Mouse (Mus musculus) olfactory bulb, adult 2 months (tissue): ENCODE measurements around the gene Gm45808. TPM values are rescaled to one million over a fixed set of nuclear protein-coding genes. Genes with fewer than 3 reads are reported as not detected.
"Not testable (repeated sequence)": the region's sequence is repeated elsewhere in the genome, so short reads cannot be mapped to it uniquely, and the experiment has no call there.

Source experiments
- H3K27ac ChIP-seq: fragments of 200-500 bp; 2 replicates; pipeline ENCODE4 v1.5.1; 2012; ENCODE audit warnings: low read depth, low read length; ENCODE audit not compliant: insufficient read depth
- H3K4me1 ChIP-seq: fragments of 200-500 bp; 2 replicates; pipeline ENCODE4 v1.6.1; 2012; ENCODE audit warnings: low read length; ENCODE audit not compliant: control insufficient read depth, insufficient read depth
- H3K4me3 ChIP-seq: fragments of 200-500 bp; 2 replicates; pipeline ENCODE4 v1.5.1; 2012; ENCODE audit warnings: mild to moderate bottlenecking, low read depth, low read length, moderate library complexity; ENCODE audit not compliant: insufficient read depth
- CTCF ChIP-seq: fragments of 200-500 bp; IDR thresholded peaks from 2 replicates; pipeline ENCODE4 v1.5.1; 2012; ENCODE audit warnings: low read depth, mild to moderate bottlenecking, low read length, moderate library complexity; ENCODE audit not compliant: insufficient read depth
- POLR2A ChIP-seq: fragments of 200-500 bp; IDR thresholded peaks from 2 replicates; pipeline ENCODE4 v1.6.1; 2012; ENCODE audit warnings: mild to moderate bottlenecking, low read depth, low read length, moderate library complexity; ENCODE audit not compliant: insufficient read depth
- WGBS: fragments of 180-500 bp; shearing (Covaris S2); methylation state at CpG from one replicate; pipeline ENCODE4 v1.1.7; 2018; 5-methylcytosine and 5-hydroxymethylcytosine counted together
- polyA plus RNA-seq: library from polyadenylated mRNA; stranded (reverse); fragments of >200 nt; gene quantifications from 2 replicates; pipeline ENCODE4 v1.2.4, GENCODE M21; 2012; ENCODE audit warnings: low replicate concordance; ENCODE audit not compliant: missing spikeins, insufficient read depth, insufficient read length

Gene Gm45808
- polyA plus RNA-seq, 1 experiment, result not detected

GRCm38 (mm10) chr7:45491264-45491663, 4.7 kb upstream of the Gm45808 start:
- Histone ChIP-seq H3K4me3 (no peak overlapping the region), H3K4me1 (peaks cover 23% of the 10 kb centered on the region), H3K27ac (no peak overlapping the region)
- TF ChIP-seq POLR2A (no peak), CTCF (no peak)
- WGBS, result 16% methylated on average over 3 of the region's 3 CpGs

GRCm38 (mm10) chr7:45490822-45491221, 4.2 kb upstream of the Gm45808 start:
- no peak for TF ChIP-seq POLR2A
- TF ChIP-seq CTCF, result no peak
- 27% methylated on average over 9 of the region's 9 CpGs for WGBS

GRCm38 (mm10) chr7:45489578-45489977, 3.0 kb upstream of the Gm45808 start:
- H3K4me1 ChIP-seq, result peaks cover 23% of the 10 kb centered on the region
- no peak overlapping the region for H3K27ac ChIP-seq
- H3K4me3 ChIP-seq, result no peak overlapping the region
- TF ChIP-seq CTCF (no peak), POLR2A (no peak)
- 89% methylated on average over 7 of the region's 7 CpGs for WGBS

More at GRCm38 (mm10) chr7:45490822-45491221, 4.2 kb upstream of the Gm45808 start:
- H3K27ac ChIP-seq, result no peak overlapping the region
- H3K4me3 ChIP-seq, result no peak overlapping the region
- H3K4me1 ChIP-seq, result peaks cover 23% of the 10 kb centered on the region

GRCm38 (mm10) chr7:45488293-45489204, 1.9 kb upstream of the Gm45808 start, which contains the start of gene Dhdh:
Dhdh (minus strand) TSS chr7:45488805.
- Histone ChIP-seq H3K27ac (peak within 1 kb of the TSS; percentile 73), H3K4me3 (peak within 1 kb of the TSS; percentile 49), H3K4me1 (peaks cover 23% of the 10 kb centered on the region)
- 9% methylated on average over 38 of the region's 38 CpGs for WGBS
- TF ChIP-seq CTCF (no peak), POLR2A (peak; percentile 60; the same call in 1 of the 2 replicates)

GRCm38 (mm10) chr7:45487861-45488292, 1.3 kb upstream of the Gm45808 start:
- TF ChIP-seq POLR2A, result no peak
- Histone ChIP-seq H3K27ac (no peak overlapping the region), H3K4me1 (peaks cover 23% of the 10 kb centered on the region), H3K4me3 (peak overlapping the region; percentile 9; the same call in 1 of the 2 replicates)
- WGBS, result 40% methylated on average over 11 of the region's 11 CpGs

GRCm38 (mm10) chr7:45486158-45486557, 453 bp downstream of the Gm45808 start:
- Histone ChIP-seq H3K27ac (no peak overlapping the region), H3K4me3 (no peak overlapping the region), H3K4me1 (peaks cover 21% of the 10 kb centered on the region)
- 76% methylated on average over 7 of the region's 7 CpGs for WGBS
- no peak for TF ChIP-seq CTCF
- no peak for TF ChIP-seq POLR2A

- WGBS, result 95% methylated on average over 5 of the region's 5 CpGs
- not testable (repeated sequence) for H3K27ac ChIP-seq, H3K4me3 ChIP-seq
- H3K4me1 ChIP-seq, result peaks cover 17% of the 10 kb centered on the region
Measured at GRCm38 (mm10) chr7:45484985-45485384, 1.6 kb downstream of the Gm45808 start.

GRCm38 (mm10) chr7:45482166-45482565, 4.4 kb downstream of the Gm45808 start:
- Histone ChIP-seq H3K4me3 (no peak overlapping the region), H3K27ac (no peak overlapping the region), H3K4me1 (no peaks in the 10 kb centered on the region)
- TF ChIP-seq POLR2A (no peak), CTCF (no peak)
- WGBS, result 92% methylated on average over 1 of the region's 1 CpGs

- no peak for TF ChIP-seq CTCF
- WGBS, result 51% methylated on average over 15 of the region's 15 CpGs
- no peaks in the 10 kb centered on the region for H3K4me1 ChIP-seq
- no peak within 1 kb of the TSS for H3K4me3 ChIP-seq
- H3K27ac ChIP-seq, result no peak within 1 kb of the TSS
Measured at GRCm38 (mm10) chr7:45481374-45481927, 5.2 kb downstream of the Gm45808 start, which contains the start of gene Tulp2. Tulp2 (plus strand) TSS chr7:45481877.

GRCm38 (mm10) chr7:45480310-45480709, 6.3 kb downstream of the Gm45808 start:
- H3K4me3 ChIP-seq, H3K27ac ChIP-seq, H3K4me1 ChIP-seq: not testable (repeated sequence)
- WGBS, result 84% methylated on average over 4 of the region's 4 CpGs
